In genomic region chr9:76869635-76870034, GRCm38 (mm10) we compare ENCODE assay signal across 20 mouse cellular contexts.
DNase-seq lines count a peak whose midpoint lies in the region; ATAC-seq lines count a peak whose summit lies in the region.
"Had no signal": no experiment of that assay in that cellular context is flagged by ENCODE, and none has a peak within 500 bp of the region (broad histone marks: within the 10 kb centered on the region; RNA-seq: fewer than 3 reads in every experiment).

No protein-coding gene starts in this region.

- peak; percentile 97 for ATAC-seq in granulocyte monocyte progenitor cell, adult 5-6 weeks (replicated peaks; ENCODE audit: poor library complexity, severe bottlenecking)
- ATAC-seq in megakaryocyte, adult 5-6 weeks (ENCODE audit: poor library complexity, severe bottlenecking), result peak; percentile 87
- ATAC-seq: CD4-positive, CD25-positive, alpha-beta regulatory T cell, adult 4 months; forebrain, embryonic 15.5 days; hindbrain, embryonic 16.5 days; intestine, embryonic 15.5 days had no signal

- peak; percentile 86 for DNase-seq in heart, adult 11 months
- no peak for DNase-seq in heart, adult 9 months (ENCODE audit: low spot score in 2 of 2)
- DNase-seq in 416B (ENCODE audit: low read depth), result peak; percentile 5
- DNase-seq in thymus, adult 18-20 months, result no peak
- DNase-seq in left cerebral cortex, adult 11 months (ENCODE audit: low spot score), result no peak
- DNase-seq: adrenal gland, adult 2 months; adrenal gland, postnatal 14 days; cerebellum, adult 11 months; cerebellum, adult 2 months; cerebellum, adult 9-11 months; cerebellum, postnatal 25 days; embryo, embryonic 11 days; gastrocnemius, postnatal 25 days; heart, postnatal 14 days had no signal

Comparison
In these comparisons a context has a peak if more than half of its experiments do, and no peak if none do; other contexts are left out.
1. DNase-seq: peak in heart, adult 11 months (single experiment) and 416B (single experiment); none in heart, adult 9 months (0 of 2), thymus, adult 18-20 months (0 of 2) and left cerebral cortex, adult 11 months (single experiment).